Mouse (Mus musculus) gastrocnemius, postnatal 4 days (tissue): ENCODE measurements around the gene Plxdc2. TPM values are rescaled to one million over a fixed set of nuclear protein-coding genes. Genes with fewer than 3 reads are reported as not detected.

ENCODE experiments used
- DNase-seq, 2 experiments: peaks; one replicate each; pipeline ENCODE4 v3.0.0; 2021 to 2022; ENCODE audit warnings: low spot score in 2 of 2, mixed read lengths in 2 of 2
- total RNA-seq, 2 experiments: library from RNA; stranded (reverse); gene quantifications; 2 replicates each; pipeline ENCODE4 v1.2.3; 2021

Plxdc2 gene
- total RNA-seq, 2 experiments from 2014 or later: 37.9 to 44.6 TPM

DNA sequence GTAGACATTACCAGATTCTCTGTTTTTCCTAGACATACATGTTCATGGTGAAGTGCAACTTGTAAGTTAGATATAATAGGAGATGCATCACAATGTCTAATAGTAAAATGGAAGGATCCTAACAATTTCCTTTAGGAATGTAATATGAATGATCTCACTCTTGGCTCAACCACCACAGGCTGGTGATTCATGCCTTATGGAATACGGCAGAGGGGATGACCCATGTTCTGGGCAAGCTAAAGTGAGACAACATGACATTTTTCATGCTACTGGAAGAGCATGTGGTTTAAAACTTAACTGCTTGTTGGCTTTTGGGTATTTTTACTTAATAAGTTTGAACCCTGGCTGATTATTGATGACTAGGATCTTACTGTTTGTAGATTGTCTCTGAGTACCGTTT lies 50.4 kb downstream of the Plxdc2 start:
- DNase-seq: no peak

DNA sequence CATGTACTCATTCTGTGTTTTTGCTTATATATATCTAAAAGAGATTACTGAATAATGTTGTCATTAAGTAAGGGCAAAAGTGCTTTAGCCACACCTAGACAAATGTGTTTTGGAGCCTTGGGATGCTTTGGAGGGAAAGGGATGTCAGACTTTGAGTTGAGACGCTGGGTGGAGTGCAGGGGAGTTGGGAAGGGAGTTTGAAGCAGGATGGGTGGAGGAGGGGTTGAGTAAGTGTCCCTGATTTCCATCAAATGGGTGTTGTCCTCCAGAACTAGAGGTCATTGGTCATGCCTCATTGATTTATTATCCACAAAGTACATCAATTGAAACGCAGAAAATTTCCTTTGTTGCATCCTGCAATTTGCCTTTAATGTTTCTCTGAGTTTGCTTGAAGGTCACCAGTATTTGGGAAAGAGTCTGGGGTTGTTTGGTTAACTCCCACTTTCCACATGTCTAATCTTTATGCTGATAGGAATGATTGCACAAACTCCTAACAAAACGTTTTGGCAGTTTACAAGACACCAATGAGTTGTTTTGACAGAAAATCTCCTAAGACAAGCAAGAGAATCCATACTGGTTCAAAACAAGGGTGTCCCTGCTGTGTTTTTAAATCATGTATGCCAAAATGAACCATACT lies 58.4 kb downstream of the Plxdc2 start:
- no peak for DNase-seq

DNA sequence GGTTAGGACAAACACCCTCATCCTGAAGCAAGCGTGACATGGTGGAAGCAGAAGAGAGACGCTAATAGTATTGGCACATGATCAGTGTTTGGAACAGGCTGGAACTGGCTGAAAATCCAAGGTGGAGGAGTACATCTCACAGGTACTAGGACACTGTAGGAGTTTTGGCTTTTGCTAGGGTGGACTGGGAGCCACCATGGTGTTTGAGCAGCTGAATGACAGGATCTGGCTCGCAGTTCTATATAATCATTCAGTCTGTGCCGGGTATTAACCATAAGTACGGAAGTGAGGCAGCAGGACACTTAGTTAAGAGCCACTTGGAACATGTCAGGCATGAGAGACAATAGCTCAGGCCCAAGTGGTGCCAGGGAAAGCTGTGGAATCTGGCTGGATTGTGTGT lies 82.9 kb downstream of the Plxdc2 start:
- DNase-seq: no peak

DNA sequence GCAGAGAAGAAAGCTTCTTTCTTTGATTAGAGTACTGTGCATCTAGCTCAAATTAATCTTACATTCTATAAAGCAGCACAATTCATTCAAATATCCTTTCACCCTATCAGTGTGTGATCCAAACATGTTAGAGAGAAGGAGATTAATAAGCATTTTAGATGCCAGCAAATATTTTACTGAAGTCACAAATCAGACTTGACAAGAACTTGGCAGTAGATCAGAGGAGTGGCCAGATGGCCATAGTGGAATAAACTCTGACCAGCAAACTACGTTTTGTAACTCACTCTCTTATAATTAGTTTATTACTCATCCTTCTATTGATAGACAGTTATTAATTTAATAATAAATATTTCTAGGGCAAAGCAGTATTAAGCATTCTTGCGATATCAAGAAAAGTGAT lies 86.5 kb downstream of the Plxdc2 start:
- no peak for DNase-seq

DNA sequence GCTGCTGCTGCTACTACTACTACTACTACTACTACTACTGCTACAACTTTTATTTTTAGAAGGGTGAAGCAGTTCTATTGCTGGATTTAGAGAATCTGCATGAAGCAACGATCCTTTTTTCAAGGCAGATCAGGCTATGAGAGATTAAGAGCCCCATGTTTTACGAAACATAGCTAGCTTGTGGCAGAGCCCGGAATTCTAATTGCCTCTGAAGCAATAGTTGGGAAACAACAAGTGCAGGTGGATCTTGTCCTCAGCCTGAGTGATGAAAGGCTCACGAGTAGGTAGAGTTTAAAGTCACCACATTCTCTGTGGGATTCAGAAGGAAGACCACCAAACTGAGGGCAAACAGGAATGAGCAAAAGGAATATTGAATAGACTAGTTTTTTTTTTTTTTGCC lies 91.8 kb downstream of the Plxdc2 start:
- DNase-seq: no peak

DNA sequence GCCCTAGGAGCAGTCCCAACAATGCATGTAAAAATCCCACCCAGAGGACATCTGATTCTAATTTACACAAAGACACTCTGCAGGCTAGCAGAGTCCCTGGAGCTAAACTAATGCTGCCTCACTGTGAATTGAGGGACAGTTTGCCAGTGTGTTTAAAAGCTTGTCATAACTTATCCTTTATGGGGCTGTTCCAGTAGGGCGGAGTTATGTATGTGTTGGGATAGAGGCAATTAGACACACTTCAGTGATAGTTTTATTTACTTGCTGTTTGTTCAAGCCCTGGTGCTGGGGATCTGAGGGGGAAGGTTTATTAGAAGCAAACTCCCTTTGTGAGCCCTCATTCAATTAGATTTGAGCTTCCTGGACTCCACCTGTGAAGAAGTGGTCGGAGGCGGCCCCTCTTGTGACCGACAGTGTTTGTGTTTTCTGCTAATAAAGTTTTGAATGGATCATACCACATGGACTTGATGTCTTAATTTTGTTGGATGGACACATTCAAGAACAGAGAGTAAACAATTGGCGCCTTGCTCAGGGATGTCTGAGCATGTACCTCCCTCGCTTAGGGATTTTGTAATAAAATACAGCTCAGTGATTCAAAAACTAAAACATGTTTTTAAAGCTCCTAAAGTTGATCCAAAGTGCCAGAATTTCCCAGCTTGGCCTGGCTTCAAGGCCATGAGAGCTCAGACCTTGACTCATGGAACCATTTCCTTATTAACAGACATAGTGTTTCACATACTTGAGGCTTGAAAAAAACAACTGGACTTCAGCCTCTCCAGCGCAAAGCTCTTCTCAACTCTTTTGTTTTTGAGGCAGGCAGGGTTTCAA lies 94.9 kb downstream of the Plxdc2 start:
- peak in 1 of 2 experiments; percentile 69 for DNase-seq

DNA sequence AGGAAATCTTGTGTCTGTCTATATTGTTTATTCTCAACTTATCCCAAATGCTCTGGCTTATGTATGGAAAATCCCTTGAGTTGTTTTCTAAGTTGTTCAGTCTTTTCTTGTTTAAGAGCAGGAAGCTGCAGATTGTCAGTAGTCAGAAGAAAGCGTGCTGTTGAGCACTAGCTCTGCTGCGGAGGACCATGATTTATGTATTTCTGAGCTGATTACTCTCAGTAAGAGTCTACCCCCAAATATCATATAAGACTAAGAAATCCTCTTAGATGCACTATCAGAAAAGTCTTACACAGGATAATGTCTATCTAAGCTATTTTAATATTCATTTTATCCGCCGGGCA lies 95.5 kb downstream of the Plxdc2 start:
- DNase-seq: no peak

DNA sequence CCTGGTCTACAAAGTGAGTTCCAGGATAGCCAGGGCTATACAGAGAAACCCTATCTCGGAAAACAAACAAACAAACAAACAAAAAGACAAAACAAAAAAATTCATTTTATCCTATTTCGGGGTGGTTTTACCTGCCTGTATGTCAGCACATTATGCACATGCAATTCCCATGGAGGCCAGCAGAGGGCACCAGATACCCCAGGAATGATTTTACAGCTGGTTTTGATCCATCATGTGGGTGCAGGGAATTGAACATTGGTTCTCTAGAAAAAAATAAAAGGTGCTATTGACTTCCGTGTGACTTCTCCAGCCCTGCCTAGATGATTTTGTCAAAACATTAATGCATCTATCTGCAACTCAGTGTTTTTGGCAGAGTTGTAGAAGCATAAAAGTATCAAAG lies 96.0 kb downstream of the Plxdc2 start:
- DNase-seq: no peak

DNA sequence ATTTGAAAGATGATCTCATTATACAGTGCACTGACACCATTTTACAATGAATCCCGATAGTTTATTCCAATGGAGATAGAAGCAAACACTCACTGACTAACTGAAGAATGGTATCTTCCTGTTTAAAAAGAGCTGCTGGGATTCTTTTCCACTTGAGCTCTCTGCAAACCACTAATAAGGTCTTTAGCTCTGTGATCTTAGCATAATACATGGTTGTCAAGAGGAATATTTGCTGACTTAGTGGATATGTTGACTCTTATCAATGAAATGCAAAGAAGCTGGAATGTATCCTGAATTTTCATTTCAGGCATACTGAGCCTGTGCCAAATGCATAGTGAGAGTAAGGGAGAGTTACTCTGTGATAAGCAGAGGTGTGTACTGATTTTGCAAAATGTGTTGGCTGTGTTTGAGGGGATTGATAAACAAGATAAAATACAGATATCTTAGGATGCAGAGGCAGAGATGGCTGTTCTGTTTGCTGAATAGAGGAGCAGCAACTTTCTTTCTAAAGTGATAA lies 100.2 kb downstream of the Plxdc2 start:
- no peak for DNase-seq

DNA sequence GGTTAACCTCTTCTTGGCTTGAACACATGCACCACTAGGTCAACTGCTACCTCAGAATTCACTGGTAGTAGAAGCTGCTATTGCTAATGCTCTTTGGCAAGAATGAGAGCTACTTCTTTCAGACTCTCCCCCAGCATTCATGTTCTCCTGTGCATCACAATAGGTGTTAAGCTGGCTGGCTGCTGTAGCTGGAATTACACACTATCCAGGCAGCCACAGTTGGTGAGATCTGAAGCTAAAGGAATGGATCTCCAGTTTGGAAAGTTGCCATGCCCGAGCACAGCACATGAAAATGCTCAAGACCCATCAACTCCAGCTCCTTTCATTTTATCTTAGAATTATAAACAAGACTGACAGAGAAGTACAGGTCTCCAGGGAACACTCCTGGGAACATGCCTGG lies 103.4 kb downstream of the Plxdc2 start:
- no peak for DNase-seq

DNA sequence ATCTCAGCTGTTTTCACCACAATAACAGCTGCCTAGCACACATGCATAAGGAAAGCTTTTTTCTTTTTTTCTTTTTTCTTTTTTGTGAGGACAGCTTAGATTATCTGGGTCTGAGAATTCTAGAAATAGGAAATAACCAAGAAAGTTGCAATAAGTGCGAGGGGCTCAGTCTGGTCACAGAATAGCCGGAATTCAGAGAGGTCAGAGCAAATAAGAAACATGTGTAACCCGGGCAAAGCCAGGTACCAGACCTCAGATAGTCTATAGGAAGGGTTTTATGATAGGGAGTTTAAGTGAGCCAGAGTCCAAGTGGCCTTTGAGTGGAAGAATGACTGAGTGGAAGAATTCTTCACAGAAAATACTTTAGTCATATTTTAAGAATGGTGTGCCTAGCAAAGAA lies 114.0 kb downstream of the Plxdc2 start:
- DNase-seq: no peak

DNA sequence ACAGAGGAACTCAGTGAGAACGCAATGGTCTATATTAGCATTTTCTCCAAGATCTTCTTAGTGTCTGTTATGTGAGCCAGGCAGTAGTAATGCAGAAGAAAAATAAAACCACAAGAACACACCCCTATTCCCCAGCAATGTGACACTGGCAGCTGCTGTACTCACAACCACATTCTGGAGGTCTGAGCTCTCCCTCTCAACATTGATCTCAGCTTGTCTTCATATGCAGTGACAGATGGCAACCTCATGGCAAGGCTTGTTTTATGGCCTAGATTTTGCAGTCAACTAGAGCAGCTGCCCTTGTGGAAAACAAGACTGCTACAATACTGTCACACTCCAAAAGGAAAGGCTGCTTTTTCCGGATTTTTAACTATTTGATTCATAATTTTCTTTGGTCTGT lies 127.8 kb downstream of the Plxdc2 start:
- DNase-seq: no peak

DNA sequence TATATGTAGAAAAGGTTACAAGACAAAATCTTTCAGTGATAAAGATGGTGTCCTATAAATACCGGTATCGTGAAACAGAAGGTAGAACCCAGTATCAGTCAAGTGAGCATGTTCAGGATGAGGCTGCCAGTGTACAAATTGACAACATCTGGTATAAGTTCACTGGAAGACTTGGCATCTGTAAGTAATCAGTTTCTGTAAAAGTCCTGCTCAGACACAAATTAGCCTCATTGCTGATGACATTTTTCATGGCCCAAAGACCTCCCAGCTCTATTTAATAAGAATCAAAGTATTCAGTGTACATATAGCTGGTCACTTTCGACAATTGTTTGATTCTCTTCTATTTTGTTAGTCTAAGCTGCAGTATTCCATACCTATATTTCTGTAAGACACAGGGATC lies 129.9 kb downstream of the Plxdc2 start:
- DNase-seq: no peak

DNA sequence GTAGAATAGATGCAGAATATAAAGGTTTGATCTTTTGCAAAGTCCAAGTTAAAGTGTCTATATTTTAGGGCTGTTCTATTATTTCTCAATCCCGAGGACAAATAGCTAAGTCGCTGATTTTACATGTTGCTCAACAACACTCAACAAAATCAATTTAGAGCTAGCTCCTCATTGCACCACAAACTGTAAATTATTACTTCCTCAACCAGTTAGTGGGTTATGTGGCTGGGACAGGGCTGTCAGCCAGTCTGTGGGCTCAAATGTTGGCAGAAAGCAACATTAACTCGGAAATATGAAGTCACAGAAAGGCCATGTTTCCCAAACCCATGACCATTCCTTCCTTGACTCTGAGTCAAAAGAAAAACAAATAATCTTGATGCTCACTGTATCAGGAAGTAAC lies 135.1 kb downstream of the Plxdc2 start:
- DNase-seq: no peak

DNA sequence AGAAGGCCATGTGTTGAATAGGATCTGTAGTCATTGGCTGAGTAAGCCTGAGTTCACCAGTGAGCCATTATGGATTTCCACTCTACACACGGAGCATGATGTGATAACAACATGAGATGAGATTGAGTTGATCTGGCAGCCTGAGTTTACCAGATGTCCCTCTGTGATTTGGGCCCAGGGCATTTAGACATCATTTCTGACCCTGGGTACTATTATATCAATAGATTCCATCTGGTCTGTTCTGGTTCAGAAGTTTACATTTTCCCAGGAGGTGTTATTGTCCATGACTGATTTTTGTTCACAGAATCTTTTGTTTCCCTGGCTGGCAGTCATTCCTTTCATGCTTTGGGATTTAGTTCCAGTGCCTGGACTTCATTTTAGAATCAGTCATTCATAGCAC lies 146.7 kb downstream of the Plxdc2 start:
- no peak for DNase-seq

DNA sequence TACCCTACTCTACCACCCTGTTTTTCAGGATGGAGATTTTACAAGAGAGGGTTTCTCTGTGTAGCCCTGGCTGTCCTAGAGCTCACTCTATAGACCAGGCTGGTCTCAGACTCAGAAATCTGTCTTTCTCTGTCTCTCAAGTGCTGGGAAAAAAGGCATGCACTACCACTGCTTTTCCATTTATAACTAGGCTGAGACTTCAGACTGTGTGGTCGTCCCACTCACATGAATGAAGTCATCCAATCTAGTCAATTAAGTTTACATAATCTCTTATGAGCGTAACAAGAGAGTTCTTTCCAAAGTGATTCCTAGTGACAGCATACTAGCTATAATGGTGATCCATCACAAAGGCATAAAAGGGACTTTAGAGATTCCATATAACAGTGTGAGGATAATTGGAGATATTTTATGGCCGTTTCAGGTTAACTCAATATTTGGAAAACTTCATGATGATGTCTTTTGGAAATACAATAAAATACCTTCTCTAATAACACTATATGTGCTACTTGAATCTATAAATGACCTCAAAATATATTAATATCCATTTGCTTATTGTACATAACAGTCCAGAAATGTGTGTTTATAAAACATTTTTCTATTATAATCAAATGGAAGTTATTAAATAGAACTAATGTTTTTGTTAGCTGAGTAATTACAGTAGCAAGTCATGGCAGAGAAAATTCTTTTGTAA lies 151.6 kb downstream of the Plxdc2 start:
- no peak for DNase-seq

DNA sequence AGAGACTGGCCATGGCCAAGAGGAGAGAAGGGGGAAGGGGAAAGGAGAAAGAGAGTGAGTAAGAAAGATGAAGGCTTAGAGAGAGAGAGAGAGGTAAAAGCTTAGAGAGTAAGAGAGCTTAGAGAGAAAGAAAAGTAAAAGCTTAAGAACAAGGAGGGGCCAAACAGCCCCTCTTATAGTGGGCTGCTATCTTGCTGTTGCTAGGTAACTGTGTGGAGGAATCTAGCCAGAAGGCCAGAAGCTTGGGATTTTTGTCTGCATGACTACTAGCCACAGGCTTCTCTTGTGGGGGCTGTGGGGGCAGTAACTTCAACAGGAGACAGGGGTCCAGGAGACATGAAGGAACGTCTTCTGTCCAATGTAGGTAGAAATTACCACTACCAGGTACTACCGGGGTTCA lies 162.0 kb downstream of the Plxdc2 start:
- DNase-seq: no peak

DNA sequence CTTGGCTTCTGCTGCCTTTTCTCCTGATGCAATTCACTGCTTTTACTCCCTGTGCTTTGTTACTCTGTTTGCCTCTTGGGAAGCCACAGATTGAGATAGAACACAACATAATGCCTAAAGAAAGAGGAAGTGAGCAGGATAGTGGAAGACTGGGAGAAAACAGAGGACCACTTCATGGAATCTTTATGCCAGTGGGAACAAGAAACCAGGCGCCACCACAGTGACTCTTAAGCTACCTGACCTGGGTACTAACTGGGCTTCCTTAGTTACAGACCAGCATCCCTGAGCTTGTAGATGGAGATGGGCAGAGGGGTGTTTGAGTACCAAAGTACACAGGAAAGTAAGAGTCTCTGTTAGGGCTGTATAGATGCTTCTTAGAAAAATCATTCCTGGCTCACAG lies 167.3 kb downstream of the Plxdc2 start:
- DNase-seq: no peak

DNA sequence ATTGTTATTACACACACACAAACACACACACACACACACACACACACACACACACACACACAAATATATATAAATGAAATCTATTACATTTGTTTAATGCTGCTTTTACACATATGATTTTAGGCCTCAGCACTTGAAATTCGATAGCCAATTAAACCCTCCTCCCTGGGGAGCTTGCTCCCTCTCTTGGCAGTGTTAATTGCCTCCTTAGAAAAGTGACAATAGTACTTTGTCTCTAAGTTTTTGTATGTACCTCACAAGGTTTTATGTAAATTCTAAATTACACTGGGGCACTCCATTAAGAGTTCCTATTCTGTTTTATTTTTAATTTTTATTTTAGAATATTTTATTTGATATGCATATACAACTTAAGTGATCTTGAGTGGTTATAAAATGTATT lies 176.1 kb downstream of the Plxdc2 start:
- DNase-seq: no peak

DNA sequence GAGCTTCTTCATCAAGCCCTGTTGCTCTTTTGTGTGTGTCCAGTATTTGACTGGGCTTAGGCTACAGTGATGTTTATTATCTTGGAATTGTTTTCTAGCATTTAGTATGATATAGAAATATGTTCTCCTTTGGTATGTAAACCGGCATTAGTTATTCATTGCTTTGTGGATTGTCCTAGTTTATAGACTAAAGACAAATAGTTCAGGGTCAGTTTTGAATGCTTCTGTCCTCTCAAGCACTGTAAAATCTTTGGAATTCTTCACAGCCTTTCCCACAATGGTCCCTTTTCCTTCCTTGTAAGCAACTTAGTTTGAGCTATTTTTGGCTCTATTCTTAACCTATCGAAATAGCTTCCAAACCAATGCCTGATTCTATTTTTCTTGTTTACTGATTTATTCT lies 178.5 kb downstream of the Plxdc2 start:
- no peak for DNase-seq

DNA sequence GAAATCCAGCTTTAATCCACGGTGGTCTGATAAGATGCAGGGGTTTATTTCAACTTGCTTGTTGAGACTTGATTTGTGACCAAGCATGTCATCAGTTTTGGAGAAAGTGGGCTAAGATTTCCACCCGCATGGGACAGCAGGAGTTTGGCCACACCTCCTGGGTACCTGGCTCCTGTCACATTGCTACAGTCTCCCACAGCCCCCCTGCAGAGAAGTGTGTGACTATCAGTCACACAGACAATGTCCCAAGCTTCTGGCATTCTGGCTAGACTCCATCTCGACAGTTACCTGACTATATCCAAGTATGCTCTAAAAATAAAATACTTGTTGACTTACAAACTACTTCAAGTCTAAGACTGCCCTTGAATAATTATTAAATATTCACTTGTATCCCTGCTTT lies 185.1 kb downstream of the Plxdc2 start:
- no peak for DNase-seq

DNA sequence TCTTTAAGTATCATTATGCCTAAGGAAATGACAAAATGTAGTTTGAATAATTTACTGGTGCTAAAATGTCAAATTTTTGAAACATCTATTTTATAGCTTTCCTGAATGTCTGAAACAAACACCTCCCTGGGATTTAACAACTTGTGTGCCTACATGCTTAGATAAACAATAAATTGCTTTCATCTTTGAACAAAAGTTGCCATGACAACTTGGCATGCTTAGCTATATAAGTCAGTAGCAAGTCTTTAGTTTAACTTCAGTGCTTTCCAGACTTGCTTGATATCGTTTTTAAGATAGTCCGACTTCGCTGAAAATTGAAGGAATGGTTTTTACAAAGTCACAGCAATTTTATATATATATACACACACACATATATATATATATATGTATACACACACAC lies 189.1 kb downstream of the Plxdc2 start:
- DNase-seq: no peak
